Mouse (Mus musculus) C2C12 (cell line): Measurements from ENCODE around the gene Slc44a5.

ENCODE experiments used
- CEBPB ChIP-seq: IDR thresholded peaks from one replicate; pipeline ENCODE4 v1.6.1; 2011; ENCODE audit warnings: low read depth, mild to moderate bottlenecking, control low read depth, moderate library complexity
- CTCF ChIP-seq: IDR thresholded peaks from one replicate; pipeline ENCODE4 v1.5.1; 2011; ENCODE audit not compliant: control insufficient read depth, insufficient read depth, insufficient read length
- FOSL1 ChIP-seq: IDR thresholded peaks from one replicate; pipeline ENCODE4 v1.8.0; 2011; ENCODE audit warnings: mild to moderate bottlenecking, low read length; ENCODE audit not compliant: poor library complexity, insufficient read depth, severe bottlenecking
- MYOD1 ChIP-seq: IDR thresholded peaks from one replicate; pipeline ENCODE4 v1.6.1; 2011; ENCODE audit warnings: low read depth; ENCODE audit not compliant: control insufficient read depth, insufficient read length
- USF1 ChIP-seq: IDR thresholded peaks from one replicate; pipeline ENCODE4 v1.6.1; 2011; ENCODE audit warnings: low read depth, mild to moderate bottlenecking, control low read depth, moderate library complexity

- TF ChIP-seq FOSL1 = no peak
- no peak for TF ChIP-seq CTCF
- TF ChIP-seq USF1 = no peak
- no peak for TF ChIP-seq MYOD1
- TF ChIP-seq CEBPB = no peak
Observed at GRCm38 (mm10) chr3:153941613-153942012, 31.6 kb upstream of the Slc44a5 start.
